Mouse (Mus musculus) small intestine, adult 2 months (tissue): ENCODE results near the gene Chmp6. TPM values are rescaled to one million over a fixed set of nuclear protein-coding genes. Genes with fewer than 3 reads are reported as not detected.

Experiments used
- H3K27ac ChIP-seq: fragments of 200-500 bp; 2 replicates; pipeline ENCODE4 v1.5.1; 2012; ENCODE audit warnings: low read depth, low read length, control low read depth, inconsistent platforms; ENCODE audit not compliant: insufficient read depth
- H3K27me3 ChIP-seq: fragments of 200-500 bp; 2 replicates; pipeline ENCODE4 v1.6.1; 2012; ENCODE audit warnings: mild to moderate bottlenecking, moderate library complexity, low read length, inconsistent platforms; ENCODE audit not compliant: control insufficient read depth, insufficient read depth
- H3K36me3 ChIP-seq: fragments of 200-500 bp; 2 replicates; pipeline ENCODE4 v1.6.1; 2012; ENCODE audit warnings: mild to moderate bottlenecking, low read length, control low read depth, inconsistent platforms; ENCODE audit not compliant: control insufficient read depth, insufficient read depth
- H3K4me1 ChIP-seq: fragments of 200-500 bp; 2 replicates; pipeline ENCODE4 v1.6.1; 2012; ENCODE audit warnings: low read length, inconsistent platforms, mixed read lengths; ENCODE audit not compliant: control insufficient read depth, insufficient read depth, insufficient read length
- H3K4me3 ChIP-seq: fragments of 200-500 bp; 2 replicates; pipeline ENCODE4 v1.5.1; 2012; ENCODE audit warnings: low read depth, mild to moderate bottlenecking, control low read depth, inconsistent platforms, low read length, moderate library complexity
- CTCF ChIP-seq: fragments of 200-500 bp; IDR thresholded peaks from 2 replicates; pipeline ENCODE4 v1.5.1; 2012; ENCODE audit warnings: low read depth, mild to moderate bottlenecking, control low read depth, inconsistent platforms, low read length, moderate library complexity, mixed read lengths; ENCODE audit not compliant: insufficient replicate concordance, insufficient read length; ENCODE audit errors: extremely low read depth
- POLR2A ChIP-seq: fragments of 200-500 bp; IDR thresholded peaks from 2 replicates; pipeline ENCODE4 v1.6.1; 2012; ENCODE audit warnings: low read depth, mild to moderate bottlenecking, control low read depth, inconsistent platforms, low read length, moderate library complexity
- WGBS: fragments of 180-500 bp; shearing (Covaris S2); methylation state at CpG from one replicate; pipeline ENCODE4 v1.1.7; 2018; 5-methylcytosine and 5-hydroxymethylcytosine counted together
- polyA plus RNA-seq: library from polyadenylated mRNA; depleted of rRNA; stranded (reverse); fragments of >200 nt; gene quantifications from 2 replicates; pipeline ENCODE4 v1.2.3, GENCODE M21; 2012

Chmp6 gene
- polyA plus RNA-seq, 1 experiment: 137 TPM

DNA sequence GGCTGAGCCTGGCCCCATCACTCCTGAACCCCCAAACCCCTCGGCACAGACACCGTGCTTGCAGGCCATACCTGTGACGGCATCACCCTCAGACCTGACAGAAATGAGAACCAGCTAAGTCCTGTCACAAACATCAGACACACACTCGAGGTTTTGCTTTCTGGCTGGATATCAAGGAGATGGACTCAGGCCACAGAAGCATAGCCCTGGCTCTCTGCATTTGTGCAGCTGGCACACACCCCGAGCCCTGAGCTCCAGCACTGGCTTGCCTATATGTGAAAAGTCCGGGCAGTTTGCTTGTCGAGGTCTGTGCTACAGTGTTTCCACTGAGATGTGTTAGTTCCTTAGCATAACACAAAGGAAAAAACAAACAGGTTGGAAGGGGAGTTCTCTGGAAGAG lies 5.5 kb upstream of the Chmp6 start:
- Histone ChIP-seq H3K4me3 (no peak overlapping the region), H3K27me3 (peaks cover 3% of the 10 kb centered on the region; the same call in 1 of the 2 replicates), H3K4me1 (peaks cover under 1% of the 10 kb centered on the region; the same call in 1 of the 2 replicates), H3K36me3 (no peaks in the 10 kb centered on the region), H3K27ac (no peak overlapping the region)
- WGBS: 50% methylated on average over 7 of the region's 7 CpGs
- TF ChIP-seq POLR2A (no peak), CTCF (no peak)

DNA sequence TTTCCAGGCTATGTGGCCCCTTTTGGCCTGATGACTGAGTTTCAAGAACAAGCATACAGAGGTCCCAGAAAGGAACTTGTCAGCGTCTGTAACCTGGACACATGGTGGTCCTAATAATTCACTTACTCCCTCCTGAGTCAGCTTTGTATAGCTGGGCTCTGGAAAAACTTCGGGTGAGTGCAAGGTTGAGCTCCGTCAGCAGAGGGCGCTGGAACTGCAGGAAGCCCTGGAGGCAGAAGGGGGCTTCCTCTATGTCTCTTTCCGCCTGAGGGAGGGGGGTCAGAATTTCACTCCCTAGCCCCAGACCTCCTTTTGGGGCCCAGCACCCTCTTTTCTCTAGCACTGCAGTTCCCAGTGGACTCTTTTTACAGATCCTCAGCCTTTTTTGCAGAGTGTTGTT lies 3.8 kb upstream of the Chmp6 start:
- WGBS: under 1% methylated on average over 5 of the region's 5 CpGs
- Histone ChIP-seq H3K27ac (no peak overlapping the region), H3K4me1 (peaks cover 10% of the 10 kb centered on the region; the same call in 1 of the 2 replicates), H3K4me3 (no peak overlapping the region), H3K36me3 (no peaks in the 10 kb centered on the region), H3K27me3 (peaks cover 3% of the 10 kb centered on the region; the same call in 1 of the 2 replicates)
- TF ChIP-seq CTCF (peak; percentile 94), POLR2A (no peak)

DNA sequence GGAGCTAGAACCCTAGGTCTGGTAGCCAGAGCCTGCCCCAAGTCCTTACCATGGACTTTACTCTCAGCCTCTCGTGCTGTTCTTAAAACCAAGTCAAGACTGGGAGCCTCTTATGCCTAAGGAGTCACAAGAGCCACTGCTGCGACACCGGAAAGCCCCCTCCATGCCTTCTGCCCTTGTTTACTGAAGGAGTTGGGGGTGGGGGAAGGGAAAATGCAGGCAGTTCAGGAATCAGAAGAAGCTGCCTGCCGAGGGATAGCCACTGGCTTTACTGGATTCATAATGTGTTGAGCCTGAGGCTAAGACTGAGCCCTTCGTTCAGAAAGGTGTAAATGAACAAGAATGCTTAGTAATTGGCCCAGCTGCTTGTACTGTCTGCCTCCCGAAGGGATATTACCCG lies 396 bp upstream of the Chmp6 start:
- H3K27ac ChIP-seq: peak overlapping the region; percentile 99
- TF ChIP-seq CTCF: no peak
- TF ChIP-seq POLR2A: no peak
- H3K4me1 ChIP-seq: peaks cover 32% of the 10 kb centered on the region
- peak overlapping the region; percentile 83 for H3K4me3 ChIP-seq
- peaks cover 12% of the 10 kb centered on the region for H3K36me3 ChIP-seq
- H3K27me3 ChIP-seq: no peaks in the 10 kb centered on the region; the same call in 1 of the 2 replicates
- 14% methylated on average over 7 of the region's 7 CpGs for WGBS

DNA sequence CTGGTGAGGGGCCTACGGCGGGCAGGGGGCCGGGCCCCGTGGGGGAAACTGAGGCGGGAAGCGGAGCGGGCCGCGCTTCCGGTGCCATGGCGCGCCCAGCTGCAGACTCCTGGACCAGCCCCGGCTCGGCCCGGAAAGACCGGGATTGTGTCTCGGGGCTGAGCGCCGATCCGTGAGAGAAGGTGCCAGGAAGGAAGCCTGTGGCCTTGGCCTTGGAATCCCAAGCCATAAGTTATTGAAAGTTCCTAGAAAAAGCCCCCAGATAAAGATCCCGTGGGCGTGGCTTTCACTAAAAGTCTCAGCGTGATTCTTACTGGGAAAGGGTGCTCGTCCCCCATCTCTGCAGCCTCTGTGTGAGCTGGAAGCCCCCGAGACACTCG lies 684 bp downstream of the Chmp6 start:
- H3K36me3 ChIP-seq: peaks cover 22% of the 10 kb centered on the region
- TF ChIP-seq CTCF: no peak
- TF ChIP-seq POLR2A: no peak
- H3K4me1 ChIP-seq: peaks cover 32% of the 10 kb centered on the region
- peak overlapping the region; percentile 99 for H3K27ac ChIP-seq
- no peaks in the 10 kb centered on the region for H3K27me3 ChIP-seq
- WGBS: under 1% methylated on average over 26 of the region's 26 CpGs
- peak overlapping the region; percentile 83 for H3K4me3 ChIP-seq

DNA sequence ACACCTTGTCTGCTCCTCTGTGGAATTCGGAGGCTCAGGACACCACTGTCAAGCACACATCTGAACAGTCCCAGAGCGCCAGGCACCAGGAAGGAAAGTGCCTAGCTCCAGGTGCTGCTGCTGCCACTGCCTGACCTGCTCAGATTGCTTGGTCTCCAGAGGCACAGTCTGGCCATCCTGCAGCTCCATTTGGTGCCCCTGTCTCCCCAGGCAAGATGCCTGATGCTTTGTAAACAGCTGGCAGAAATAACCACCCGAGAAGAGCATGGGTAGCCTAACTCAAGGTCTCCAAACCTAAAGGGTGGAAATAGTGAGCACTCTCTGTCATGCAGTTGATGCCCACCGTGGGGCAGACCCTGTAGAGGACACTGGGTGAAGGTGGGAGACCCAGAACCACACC lies 1.1 kb downstream of the Chmp6 start:
- no peak for TF ChIP-seq CTCF
- no peak for TF ChIP-seq POLR2A
- peaks cover 32% of the 10 kb centered on the region for H3K4me1 ChIP-seq
- peak overlapping the region; percentile 99 for H3K27ac ChIP-seq
- no peaks in the 10 kb centered on the region for H3K27me3 ChIP-seq
- H3K4me3 ChIP-seq: peak overlapping the region; percentile 83
- H3K36me3 ChIP-seq: peaks cover 26% of the 10 kb centered on the region
- 4% methylated on average over 4 of the region's 4 CpGs for WGBS

DNA sequence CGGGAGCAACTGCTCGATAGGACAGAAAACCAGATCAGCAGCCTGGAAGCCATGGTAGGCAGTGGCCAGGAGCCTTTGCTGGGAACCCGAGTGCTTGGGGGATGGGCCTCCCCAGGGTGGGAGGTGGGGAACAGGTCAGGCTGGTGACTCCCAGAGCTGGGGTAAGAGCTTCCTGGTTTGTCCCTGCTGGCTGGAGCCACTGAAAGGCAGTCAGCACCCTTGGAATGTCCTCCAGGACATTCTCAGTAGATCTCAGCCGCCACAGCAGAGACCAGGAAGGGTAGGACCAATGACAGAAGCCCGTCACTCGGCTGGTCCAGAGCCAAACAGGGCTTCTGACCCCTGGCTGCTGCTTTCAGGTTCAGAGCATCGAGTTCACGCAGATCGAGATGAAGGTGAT lies 2.4 kb downstream of the Chmp6 start:
- Histone ChIP-seq H3K27me3 (no peaks in the 10 kb centered on the region), H3K36me3 (peaks cover 26% of the 10 kb centered on the region), H3K4me1 (peaks cover 32% of the 10 kb centered on the region), H3K27ac (peak overlapping the region; percentile 99), H3K4me3 (peak overlapping the region; percentile 83)
- TF ChIP-seq CTCF (no peak), POLR2A (no peak)
- 19% methylated on average over 9 of the region's 9 CpGs for WGBS

DNA sequence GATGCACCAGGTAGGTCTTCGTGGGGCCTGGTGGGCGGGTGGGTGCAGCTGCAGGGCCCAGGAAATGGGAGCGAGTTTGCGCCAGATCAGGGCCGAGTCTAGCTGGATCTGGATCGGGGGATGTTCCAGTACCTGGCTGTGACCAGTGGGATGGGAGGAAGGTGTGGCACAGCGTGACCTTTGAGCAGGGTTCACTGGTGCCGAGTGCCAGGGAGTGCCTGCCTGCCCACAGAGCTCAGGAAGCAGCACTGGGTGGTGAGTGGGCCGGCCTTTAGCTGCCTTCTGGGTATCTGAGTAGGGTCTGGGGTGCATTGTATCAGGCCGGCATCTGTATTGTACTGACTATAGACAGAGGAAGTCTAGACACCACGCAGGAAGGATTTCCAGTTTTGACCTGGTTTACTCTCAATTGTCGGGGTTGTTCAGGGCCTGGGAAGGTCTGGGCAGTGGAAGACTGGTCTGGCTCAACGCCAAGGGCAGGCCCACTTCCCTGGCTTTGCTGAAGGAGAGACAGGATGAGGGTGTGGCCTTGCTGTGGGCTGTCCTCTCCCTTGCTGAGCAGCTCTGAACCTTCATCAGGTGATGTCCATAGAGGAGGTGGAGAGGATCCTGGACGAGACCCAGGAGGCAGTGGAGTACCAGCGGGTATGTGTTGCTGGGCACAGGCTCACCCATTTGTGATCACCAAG lies 3.0 kb downstream of the Chmp6 start:
- Histone ChIP-seq H3K36me3 (peaks cover 26% of the 10 kb centered on the region), H3K27me3 (no peaks in the 10 kb centered on the region)

More for the DNA sequence above, 3.0 kb downstream of the Chmp6 start:
- TF ChIP-seq POLR2A (peak; percentile 65; the same call in 1 of the 2 replicates), CTCF (no peak)
- WGBS: 23% methylated on average over 15 of the region's 15 CpGs
- H3K27ac ChIP-seq: peak overlapping the region; percentile 99
- H3K4me3 ChIP-seq: peak overlapping the region; percentile 83
- peaks cover 32% of the 10 kb centered on the region for H3K4me1 ChIP-seq
